Mouse (Mus musculus): ENCODE data around the gene Fnbp1.

The Fnbp1 gene

GRCm38 (mm10) chr2:31061868-31062628, 79.8 kb downstream of the Fnbp1 start:
- DNase-seq = no peak

GRCm38 (mm10) chr2:31060787-31061730, 80.7 kb downstream of the Fnbp1 start:
- no peak for DNase-seq

- no peak for DNase-seq
Measured at GRCm38 (mm10) chr2:31060271-31060670, 81.5 kb downstream of the Fnbp1 start.

- DNase-seq = no peak
Measured at GRCm38 (mm10) chr2:31058443-31058842, 83.4 kb downstream of the Fnbp1 start.

GRCm38 (mm10) chr2:31057549-31058177, 84.1 kb downstream of the Fnbp1 start:
- no peak for DNase-seq

GRCm38 (mm10) chr2:31056070-31056469, 85.7 kb downstream of the Fnbp1 start:
- no peak for DNase-seq

- DNase-seq = no peak
Measured at GRCm38 (mm10) chr2:31053851-31054340, 87.9 kb downstream of the Fnbp1 start.

- no peak for DNase-seq
Measured at GRCm38 (mm10) chr2:31053426-31053825, 88.4 kb downstream of the Fnbp1 start.

GRCm38 (mm10) chr2:31052441-31052840, 89.4 kb downstream of the Fnbp1 start:
- no peak for DNase-seq

GRCm38 (mm10) chr2:31048037-31048436, 93.8 kb downstream of the Fnbp1 start:
- no peak for DNase-seq

- DNase-seq = no peak
Measured at GRCm38 (mm10) chr2:31043856-31044255, 98.0 kb downstream of the Fnbp1 start.

- DNase-seq = no peak
Measured at GRCm38 (mm10) chr2:31042881-31043280, 98.9 kb downstream of the Fnbp1 start.

- DNase-seq = no peak
Measured at GRCm38 (mm10) chr2:31041386-31041785, 100.4 kb downstream of the Fnbp1 start.

GRCm38 (mm10) chr2:31040487-31040886, 101.3 kb downstream of the Fnbp1 start:
- no peak for DNase-seq

GRCm38 (mm10) chr2:31040043-31040442, 101.8 kb downstream of the Fnbp1 start:
- DNase-seq = no peak

- DNase-seq = no peak
Measured at GRCm38 (mm10) chr2:31036811-31037210, 105.0 kb downstream of the Fnbp1 start.

- peak; percentile 23 for DNase-seq
Measured at GRCm38 (mm10) chr2:31031972-31032371, 109.8 kb downstream of the Fnbp1 start.

- DNase-seq = no peak
Measured at GRCm38 (mm10) chr2:31026642-31027041, 115.2 kb downstream of the Fnbp1 start.

- peak; percentile 39 for DNase-seq
Measured at GRCm38 (mm10) chr2:31025458-31025857, 116.3 kb downstream of the Fnbp1 start.

GRCm38 (mm10) chr2:31024618-31025370, 117.0 kb downstream of the Fnbp1 start:
- DNase-seq = peak; percentile 58

- no peak for DNase-seq
Measured at GRCm38 (mm10) chr2:31023940-31024339, 117.9 kb downstream of the Fnbp1 start.

- DNase-seq = no peak
Measured at GRCm38 (mm10) chr2:31020202-31020601, 121.6 kb downstream of the Fnbp1 start.

Data from kidney, adult 18-20 months (tissue).